Mouse (Mus musculus) stomach, embryonic 14.5 days (tissue): ENCODE data around the gene Dmrta2. TPM values are rescaled to one million over a fixed set of nuclear protein-coding genes. Genes with fewer than 3 reads are reported as not detected.

Experiments
- ATAC-seq: fragments of 200-750 bp; cut with Nextera tagmentation; 2 replicates; pipeline ENCODE4 v1.8.0; 2017; ENCODE audit warnings: low read depth, moderate TSS enrichment; ENCODE audit not compliant: insufficient number of reproducible peaks, insufficient read depth, low FRiP score
- H3K27ac ChIP-seq: fragments of 300-500 bp; sonication (generic); 2 replicates; pipeline ENCODE4 v1.5.1; 2014; ENCODE audit warnings: mild to moderate bottlenecking, low read length, moderate library complexity, mixed read lengths
- H3K27me3 ChIP-seq: fragments of 300-500 bp; sonication (generic); 2 replicates; pipeline ENCODE4 v1.6.1; 2014; ENCODE audit warnings: low read length, control low read depth, mixed read lengths; ENCODE audit not compliant: control insufficient read depth, insufficient read depth
- H3K36me3 ChIP-seq: fragments of 300-500 bp; sonication (generic); 2 replicates; pipeline ENCODE4 v1.6.1; 2014; ENCODE audit warnings: mild to moderate bottlenecking, control low read depth, low read length, moderate library complexity, mixed read lengths; ENCODE audit not compliant: control insufficient read depth, insufficient read depth
- H3K4me1 ChIP-seq: fragments of 300-500 bp; sonication (generic); 2 replicates; pipeline ENCODE4 v1.6.1; 2014; ENCODE audit warnings: low read length, control low read depth, mixed read lengths; ENCODE audit not compliant: control insufficient read depth, insufficient read depth
- H3K4me2 ChIP-seq: fragments of 300-500 bp; sonication (generic); replicated peaks from 2 replicates; pipeline ENCODE4 v1.6.1; 2014; ENCODE audit warnings: low read depth, low read length, control low read depth
- H3K4me3 ChIP-seq: fragments of 300-500 bp; sonication (generic); 2 replicates; pipeline ENCODE4 v1.5.1; 2014; ENCODE audit warnings: low read depth, low read length, control low read depth
- H3K9ac ChIP-seq: fragments of 300-500 bp; sonication (generic); replicated peaks from 2 replicates; pipeline ENCODE4 v1.6.1; 2014; ENCODE audit warnings: low read depth, mild to moderate bottlenecking, control low read depth, low read length, moderate library complexity, mixed read lengths
- H3K9me3 ChIP-seq: fragments of 300-500 bp; sonication (generic); 2 replicates; pipeline ENCODE4 v1.6.1; 2016; ENCODE audit warnings: low read depth, low read length, control low read depth; ENCODE audit not compliant: control insufficient read depth
- WGBS: fragments of 180-500 bp; shearing (Covaris S2); extraction: QIAGEN DNeasy Blood & Tissue Kit; methylation state at CpG from one replicate; pipeline ENCODE4 v1.1.7; 2014; 5-methylcytosine and 5-hydroxymethylcytosine counted together
- polyA plus RNA-seq: library from polyadenylated mRNA; unstranded; fragments of >200 nt; fragmentation: Nextera tagmentation; extraction: Ambion mirVana; gene quantifications from 2 replicates; pipeline ENCODE4 v1.2.1, GENCODE M21; 2014

Gene Dmrta2
- polyA plus RNA-seq, 1 experiment from 2014 or later = 0.16 TPM

- Histone ChIP-seq H3K4me3 (peak overlapping the region; percentile 24), H3K9me3 (no peaks in the 10 kb centered on the region), H3K4me1 (peaks cover 9% of the 10 kb centered on the region), H3K4me2 (peak overlapping the region; percentile 47), H3K27me3 (peaks cover 89% of the 10 kb centered on the region), H3K27ac (no peak overlapping the region), H3K36me3 (no peaks in the 10 kb centered on the region), H3K9ac (no peak overlapping the region)
- ATAC-seq = no peak
- 1% methylated on average over 77 of the region's 99 CpGs for WGBS
Measured at GRCm38 (mm10) chr4:109981871-109982680, 4.2 kb downstream of the Dmrta2 start.

- H3K9me3 ChIP-seq = no peaks in the 10 kb centered on the region
- H3K4me2 ChIP-seq = peak overlapping the region; percentile 47; the same call in 1 of the 2 replicates
- WGBS = 4% methylated on average over 29 of the region's 30 CpGs
- ATAC-seq = no peak
- peaks cover 88% of the 10 kb centered on the region for H3K27me3 ChIP-seq
- no peak overlapping the region for H3K9ac ChIP-seq
- H3K4me1 ChIP-seq = peaks cover 9% of the 10 kb centered on the region
- no peak overlapping the region for H3K27ac ChIP-seq
- no peaks in the 10 kb centered on the region for H3K36me3 ChIP-seq
- H3K4me3 ChIP-seq = peak overlapping the region; percentile 24; the same call in 1 of the 2 replicates
Measured at GRCm38 (mm10) chr4:109982681-109983265, 4.9 kb downstream of the Dmrta2 start.

GRCm38 (mm10) chr4:109983281-109984001 is 5.6 kb downstream of the Dmrta2 start:
- Histone ChIP-seq H3K4me2 (peak overlapping the region; percentile 23; the same call in 1 of the 2 replicates), H3K27ac (no peak overlapping the region), H3K4me3 (peak overlapping the region; percentile 11), H3K27me3 (peaks cover 88% of the 10 kb centered on the region), H3K36me3 (no peaks in the 10 kb centered on the region), H3K9me3 (no peaks in the 10 kb centered on the region), H3K9ac (no peak overlapping the region), H3K4me1 (peaks cover 6% of the 10 kb centered on the region)
- ATAC-seq = no peak
- 2% methylated on average over 49 of the region's 49 CpGs for WGBS

- no peak for ATAC-seq
- Histone ChIP-seq H3K4me3 (peak overlapping the region; percentile 11), H3K36me3 (no peaks in the 10 kb centered on the region), H3K27ac (no peak overlapping the region), H3K27me3 (peaks cover 88% of the 10 kb centered on the region), H3K9me3 (no peaks in the 10 kb centered on the region), H3K9ac (no peak overlapping the region), H3K4me1 (peaks cover 6% of the 10 kb centered on the region), H3K4me2 (0 out of 2 replicates have a peak overlapping the region, but pooled peaks have one; percentile 23)
- under 1% methylated on average over 24 of the region's 24 CpGs for WGBS
Measured at GRCm38 (mm10) chr4:109984011-109984411, 6.2 kb downstream of the Dmrta2 start.

- Histone ChIP-seq H3K4me1 (peaks cover 6% of the 10 kb centered on the region), H3K4me3 (no peak overlapping the region), H3K9me3 (no peaks in the 10 kb centered on the region), H3K36me3 (no peaks in the 10 kb centered on the region), H3K27ac (no peak overlapping the region), H3K4me2 (no peak overlapping the region), H3K9ac (no peak overlapping the region), H3K27me3 (peaks cover 86% of the 10 kb centered on the region)
- WGBS = 2% methylated on average over 38 of the region's 38 CpGs
- ATAC-seq = no peak
Measured at GRCm38 (mm10) chr4:109984496-109985423, 6.9 kb downstream of the Dmrta2 start.

GRCm38 (mm10) chr4:109985424-109986172 is 7.7 kb downstream of the Dmrta2 start:
- Histone ChIP-seq H3K27ac (no peak overlapping the region), H3K9me3 (no peaks in the 10 kb centered on the region), H3K4me1 (peaks cover 6% of the 10 kb centered on the region), H3K4me3 (no peak overlapping the region), H3K9ac (no peak overlapping the region), H3K36me3 (no peaks in the 10 kb centered on the region), H3K4me2 (no peak overlapping the region), H3K27me3 (peaks cover 84% of the 10 kb centered on the region)
- no peak for ATAC-seq
- WGBS = 4% methylated on average over 16 of the region's 16 CpGs

- Histone ChIP-seq H3K4me1 (peaks cover 6% of the 10 kb centered on the region), H3K9ac (no peak overlapping the region), H3K4me2 (no peak overlapping the region), H3K27me3 (peaks cover 81% of the 10 kb centered on the region), H3K36me3 (no peaks in the 10 kb centered on the region), H3K4me3 (no peak overlapping the region), H3K9me3 (no peaks in the 10 kb centered on the region), H3K27ac (no peak overlapping the region)
- 3% methylated on average over 9 of the region's 9 CpGs for WGBS
- ATAC-seq = no peak
Measured at GRCm38 (mm10) chr4:109986301-109986700, 8.4 kb downstream of the Dmrta2 start.
